Comparison of ENCODE assay signal across 8 mouse cellular contexts in the genomic region with DNA sequence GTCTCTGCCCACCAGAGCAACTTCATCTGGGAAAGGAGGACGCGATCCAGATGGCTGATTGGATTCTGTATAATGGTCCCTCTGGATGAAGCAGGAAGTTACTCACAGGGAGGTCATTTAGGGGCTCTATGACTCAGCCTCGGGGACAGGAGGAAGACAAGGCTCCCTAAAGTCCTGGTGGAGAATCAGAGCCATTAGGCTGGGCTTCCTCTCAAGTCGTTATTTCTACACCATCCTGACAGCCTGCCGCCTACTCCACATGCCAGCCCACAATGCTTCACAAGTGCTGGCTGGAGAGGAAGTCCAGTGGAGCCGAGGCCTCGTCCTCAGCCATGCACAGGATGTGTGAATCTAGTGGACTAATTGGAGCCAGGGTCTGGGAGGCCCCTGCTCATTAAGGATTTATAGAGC.
DNase-seq lines count a peak whose midpoint lies in the region; ATAC-seq and TF ChIP-seq lines count a peak whose summit lies in the region.

No protein-coding gene starts in this region.

- peak; percentile 33 for DNase-seq in liver, adult 2 months (ENCODE audit: extremely low read depth, low read depth, low spot score)
- no peak for DNase-seq in liver, embryonic 11.5 days (ENCODE audit: low spot score)
- DNase-seq in kidney, adult 8-10 months = peak; percentile 45 to 58
- no peak for DNase-seq in ovary, adult 18-20 months (ENCODE audit: low spot score)
- DNase-seq in left cerebral cortex, adult 8-10 months (ENCODE audit: low spot score in 2 of 2) = no peak
- no peak for DNase-seq in gastrocnemius, adult 8-10 months (ENCODE audit: low spot score in 2 of 2)

- H3K27ac ChIP-seq in liver, adult 2 months (replicated peaks; ENCODE audit: insufficient read depth, low read depth, low read length) = peak overlapping the region; percentile 63
- H3K27ac ChIP-seq in liver, embryonic 11.5 days (ENCODE audit: low read depth, low read length) = no peak overlapping the region
- peak overlapping the region; percentile 97 for H3K27ac ChIP-seq in embryonic facial prominence, embryonic 15.5 days (replicated peaks)
- peak overlapping the region; percentile 68 for H3K27ac ChIP-seq in macrophage

- no peaks in the 10 kb centered on the region for H3K79me2 ChIP-seq in liver, adult 2 months (ENCODE audit: control insufficient read depth, insufficient read depth, low read length)
- peaks cover 15% of the 10 kb centered on the region for H3K79me2 ChIP-seq in macrophage (ENCODE audit: inconsistent target)

- H3K9me3 ChIP-seq in liver, embryonic 11.5 days (ENCODE audit: control insufficient read depth, low read length) = no peaks in the 10 kb centered on the region
- H3K9me3 ChIP-seq in embryonic facial prominence, embryonic 15.5 days (replicated peaks) = no peaks in the 10 kb centered on the region

- H3K4me1 ChIP-seq in liver, adult 2 months (ENCODE audit: control insufficient read depth, insufficient read depth, low read length) = 0 out of 2 replicates have a peak, but pooled peaks cover 6% of the 10 kb centered on the region
- peaks cover 59% of the 10 kb centered on the region for H3K4me1 ChIP-seq in liver, embryonic 11.5 days (replicated peaks; ENCODE audit: control insufficient read depth, insufficient read depth, low read length)
- H3K4me1 ChIP-seq in embryonic facial prominence, embryonic 15.5 days = peaks cover 61% of the 10 kb centered on the region

- no peaks in the 10 kb centered on the region for H3K27me3 ChIP-seq in liver, adult 2 months (ENCODE audit: control insufficient read depth, insufficient read depth, low read length)
- H3K27me3 ChIP-seq in liver, embryonic 11.5 days (replicated peaks; ENCODE audit: control insufficient read depth, insufficient read depth, low read length) = no peaks in the 10 kb centered on the region
- no peaks in the 10 kb centered on the region for H3K27me3 ChIP-seq in embryonic facial prominence, embryonic 15.5 days

- no peak overlapping the region for H3K9ac ChIP-seq in liver, adult 2 months (ENCODE audit: low read depth, low read length)
- no peak overlapping the region for H3K9ac ChIP-seq in liver, embryonic 11.5 days (ENCODE audit: low read depth, low read length)
- no peak overlapping the region for H3K9ac ChIP-seq in embryonic facial prominence, embryonic 15.5 days

- TF ChIP-seq CTCF in liver, adult 2 months (IDR thresholded peaks at IDR 0.05; ENCODE audit: low read depth, low read length) = no peak

- no peak overlapping the region for H3K4me2 ChIP-seq in liver, embryonic 11.5 days
- H3K4me2 ChIP-seq in embryonic facial prominence, embryonic 15.5 days (replicated peaks) = no peak overlapping the region

- no peak for ATAC-seq in liver, embryonic 11.5 days (replicated peaks; ENCODE audit: low FRiP score)
- ATAC-seq in embryonic facial prominence, embryonic 15.5 days (ENCODE audit: insufficient number of reproducible peaks, low FRiP score, low TSS enrichment, low read depth) = no peak

- 66% methylated on average over 7 of the region's 7 CpGs for WGBS in liver, adult 2 months
- WGBS in liver, embryonic 11.5 days = 38% methylated on average over 7 of the region's 7 CpGs
- WGBS in embryonic facial prominence, embryonic 15.5 days = 40% methylated on average over 7 of the region's 7 CpGs
- WGBS in macrophage (ENCODE audit: missing documents) = 30% methylated on average over 7 of the region's 7 CpGs

- H3K36me3 ChIP-seq in liver, adult 2 months (ENCODE audit: control insufficient read depth, insufficient read depth, low read length) = no peaks in the 10 kb centered on the region
- H3K36me3 ChIP-seq in liver, embryonic 11.5 days (ENCODE audit: control insufficient read depth, insufficient read depth, low read length) = no peaks in the 10 kb centered on the region
- peaks cover 6% of the 10 kb centered on the region; the same call in 1 of the 2 replicates for H3K36me3 ChIP-seq in embryonic facial prominence, embryonic 15.5 days
- H3K36me3 ChIP-seq in macrophage (ENCODE audit: inconsistent target) = no peaks in the 10 kb centered on the region

- H3K4me3 ChIP-seq in liver, adult 2 months (ENCODE audit: insufficient read depth, low read depth, low read length) = no peak overlapping the region
- H3K4me3 ChIP-seq in liver, embryonic 11.5 days (ENCODE audit: low read depth, low read length) = no peak overlapping the region
- no peak overlapping the region for H3K4me3 ChIP-seq in embryonic facial prominence, embryonic 15.5 days (replicated peaks)
- no peak overlapping the region for H3K4me3 ChIP-seq in macrophage (ENCODE audit: inconsistent target)

- no peak for TF ChIP-seq POLR2A in liver, adult 2 months (IDR thresholded peaks at IDR 0.05; ENCODE audit: extremely low read depth, insufficient read depth, low read length)

Comparison
In these comparisons a context has a peak if more than half of its experiments do, and no peak if none do; other contexts are left out.
1. DNase-seq: peak in liver, adult 2 months (single experiment) and kidney, adult 8-10 months (2 of 2); none in liver, embryonic 11.5 days (single experiment), ovary, adult 18-20 months (single experiment), left cerebral cortex, adult 8-10 months (0 of 2) and gastrocnemius, adult 8-10 months (0 of 2).